23 mouse cellular contexts compared by ENCODE assay signal in genomic region chr6:113041215-113041990, GRCm38 (mm10). TPM values are rescaled to one million over a fixed set of nuclear protein-coding genes. Genes with fewer than 3 reads are reported as not detected.
DNase-seq lines count a peak whose midpoint lies in the region; ATAC-seq lines count a peak whose summit lies in the region.
"Had no signal": no experiment of that assay in that cellular context is flagged by ENCODE, and none has a peak within 500 bp of the region (broad histone marks: within the 10 kb centered on the region; RNA-seq: fewer than 3 reads in every experiment).

No protein-coding gene starts in this region.

- no peak overlapping the region for H3K9ac ChIP-seq in liver, embryonic 12.5 days
- H3K9ac ChIP-seq: embryonic facial prominence, embryonic 12.5 days; intestine, embryonic 15.5 days; limb, embryonic 12.5 days; midbrain, embryonic 13.5 days had no signal

- no peaks in the 10 kb centered on the region for H3K36me3 ChIP-seq in liver, embryonic 12.5 days
- H3K36me3 ChIP-seq: embryonic facial prominence, embryonic 12.5 days; intestine, embryonic 15.5 days; limb, embryonic 12.5 days; midbrain, embryonic 13.5 days had no signal

- WGBS in liver, embryonic 12.5 days (ENCODE audit: insufficient replicate concordance): 28% methylated on average over 11 of the region's 11 CpGs

- peak overlapping the region; percentile 27 for H3K4me2 ChIP-seq in liver, embryonic 12.5 days
- H3K4me2 ChIP-seq: embryonic facial prominence, embryonic 12.5 days; intestine, embryonic 15.5 days; limb, embryonic 12.5 days; midbrain, embryonic 13.5 days had no signal

- H3K4me1 ChIP-seq in liver, embryonic 12.5 days: peaks cover 65% of the 10 kb centered on the region

- H3K27me3 ChIP-seq in liver, embryonic 12.5 days (replicated peaks): no peaks in the 10 kb centered on the region
- H3K27me3 ChIP-seq: CH12.LX; embryonic facial prominence, embryonic 12.5 days; intestine, embryonic 15.5 days; limb, embryonic 12.5 days; midbrain, embryonic 13.5 days had no signal

- peak overlapping the region; percentile 74 for H3K27ac ChIP-seq in liver, embryonic 12.5 days
- H3K27ac ChIP-seq: embryonic facial prominence, embryonic 12.5 days; intestine, embryonic 15.5 days; limb, embryonic 12.5 days; midbrain, embryonic 13.5 days had no signal

- H3K9me3 ChIP-seq in liver, embryonic 12.5 days (replicated peaks): no peaks in the 10 kb centered on the region
- H3K9me3 ChIP-seq: embryonic facial prominence, embryonic 12.5 days; intestine, embryonic 15.5 days; limb, embryonic 12.5 days; midbrain, embryonic 13.5 days had no signal

- ATAC-seq in liver, embryonic 12.5 days: peak; percentile 26
- peak; percentile 36 for ATAC-seq in megakaryocyte progenitor cell, adult 5-6 weeks (replicated peaks; ENCODE audit: poor library complexity)
- ATAC-seq: hindbrain, embryonic 16.5 days; intestine, embryonic 15.5 days; midbrain, embryonic 13.5 days had no signal

- H3K4me3 ChIP-seq in liver, embryonic 12.5 days: no peak overlapping the region
- H3K4me3 ChIP-seq: embryonic facial prominence, embryonic 12.5 days; intestine, embryonic 15.5 days; limb, embryonic 12.5 days; midbrain, embryonic 13.5 days had no signal

- peak; percentile 83 for DNase-seq in 416B (ENCODE audit: low read depth)
- peak; percentile 98 for DNase-seq in MEL-GATA-1-ER (ENCODE audit: extremely low read depth, low read depth)
- DNase-seq in lung, postnatal 36 days: no peak
- DNase-seq in kidney, adult 8-10 months: no peak
- DNase-seq in thymus, postnatal 14 days: no peak
- DNase-seq: adrenal gland, postnatal 36 days; B cell, adult 2 months; cerebellum, adult 11-12 months; cerebellum, postnatal 14 days; gastrocnemius, postnatal 25 days; kidney, adult 9 months; kidney, postnatal 14 days; lung, adult 2 months; right cerebral cortex, postnatal 14 days; spleen, adult 18-20 months had no signal

RNA-seq across cellular contexts. Expression of gene Thumpd3, which starts 4.6 kb away (rescaled TPM):
- 53.1 and 57.0 TPM in 2 replicates for polyA plus RNA-seq in liver, embryonic 12.5 days (2016; fragmentation: Nextera tagmentation; extraction: Ambion mirVana)
- total RNA-seq in megakaryocyte progenitor cell, adult 5-6 weeks (2015): 87.0 and 96.9 TPM in 2 replicates
- total RNA-seq in megakaryocyte progenitor cell, adult 5-6 weeks (2017): 65.8 and 79.9 TPM in 2 replicates

RNA-seq across cellular contexts. Expression of gene Setd5, which starts 35.8 kb away (rescaled TPM):
- 27.2 and 30.1 TPM in 2 replicates for polyA plus RNA-seq in liver, embryonic 12.5 days (2016; fragmentation: Nextera tagmentation; extraction: Ambion mirVana)
- 99.9 and 127 TPM in 2 replicates for total RNA-seq in megakaryocyte progenitor cell, adult 5-6 weeks (2015)
- total RNA-seq in megakaryocyte progenitor cell, adult 5-6 weeks (2017): 48.3 and 73.6 TPM in 2 replicates

Comparison
In these comparisons a context has a peak if more than half of its experiments do, and no peak if none do; other contexts are left out.
1. DNase-seq: peak in 416B (single experiment) and MEL-GATA-1-ER (single experiment); none in lung, postnatal 36 days (single experiment), kidney, adult 8-10 months (0 of 2) and thymus, postnatal 14 days (single experiment).